Mouse (Mus musculus): ENCODE measurements around the gene Slc25a29. TPM values are rescaled to one million over a fixed set of nuclear protein-coding genes. Genes with fewer than 3 reads are reported as not detected.

Gene Slc25a29
- total and polyA plus RNA-seq, 3 experiments, result 1.1 to 2.0 (median 1.5) TPM

DNA sequence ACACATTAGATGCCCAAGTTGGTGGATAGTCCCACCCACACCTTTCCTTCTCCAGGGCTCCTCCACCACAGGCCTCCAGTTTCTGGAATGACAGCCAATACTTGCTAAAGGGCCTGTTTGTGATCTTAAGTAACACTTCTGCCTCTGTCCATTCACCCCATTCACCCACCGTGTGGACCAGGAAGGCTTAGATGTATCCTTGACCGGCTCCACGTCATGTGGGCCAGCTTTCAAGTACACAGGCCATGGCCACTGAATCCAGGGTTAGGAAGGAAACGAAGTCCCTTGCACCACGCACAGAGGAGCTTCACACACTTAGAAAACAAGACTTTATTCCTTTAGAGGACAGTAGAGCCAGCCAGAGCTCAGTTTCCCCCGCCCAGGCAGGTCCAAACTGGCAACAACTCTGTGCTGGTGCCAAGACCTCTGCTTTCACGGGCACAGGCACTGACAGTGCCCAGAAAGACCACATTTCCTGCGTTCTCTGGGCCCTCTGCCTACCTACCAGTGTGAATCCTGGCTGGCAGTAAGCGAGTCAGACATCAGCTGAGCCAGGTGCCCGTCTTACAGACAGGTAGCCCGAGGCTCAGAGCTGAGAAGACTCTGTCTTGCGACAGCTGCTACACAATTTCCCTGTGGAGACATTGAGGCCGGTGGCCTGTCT lies 10.0 kb downstream of the Slc25a29 start:
- no peaks in the 10 kb centered on the region for H3K27me3 ChIP-seq (replicated peaks)
- H3K9me3 ChIP-seq (replicated peaks; ENCODE audit: low read length), result peaks cover 3% of the 10 kb centered on the region
- dilution Hi-C loops (cut with MboI; ENCODE audit: extremely low pct_ligation_motif_present, extremely low pct_unique_long_range_greater_than_20kb, low sequenced_read_pairs), result no loop called here

DNA sequence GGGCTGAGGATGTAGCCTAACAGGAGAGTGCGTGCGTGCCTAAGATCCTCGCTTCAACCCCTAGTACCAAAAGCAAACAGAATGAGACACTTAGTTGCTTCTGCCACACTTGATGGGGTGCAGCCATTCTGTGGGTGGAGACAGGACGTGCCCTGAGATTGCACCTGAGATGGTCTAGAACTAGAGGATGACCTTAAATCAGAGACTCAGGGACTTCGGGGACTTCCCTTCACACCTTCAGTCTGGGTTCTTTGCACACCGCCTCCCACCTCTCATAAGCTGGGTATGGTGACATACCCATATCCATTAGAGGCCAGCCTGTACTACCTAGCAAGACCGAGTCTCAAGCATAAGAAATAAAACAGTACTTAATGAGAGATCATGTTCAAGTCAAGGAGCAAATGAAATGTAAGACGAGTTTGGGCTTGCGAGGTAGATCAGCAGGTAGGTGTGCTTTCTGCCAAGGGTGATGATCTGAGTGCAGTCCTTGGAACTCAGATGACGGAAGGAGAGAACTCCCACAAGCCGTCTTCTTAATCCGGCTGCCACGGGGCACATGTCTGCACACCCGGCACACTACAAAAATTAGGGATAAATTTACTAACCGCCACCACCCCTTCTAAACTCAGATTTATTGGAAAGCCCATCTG lies 11.3 kb downstream of the Slc25a29 start:
- no peak for DNase-seq (ENCODE audit: extremely low read depth)
- Histone ChIP-seq H3K27ac (ENCODE audit: insufficient read depth, low read depth) (no peak overlapping the region), H3K9me3 (replicated peaks; ENCODE audit: low read length) (peaks cover 3% of the 10 kb centered on the region), H3K79me2 (replicated peaks; ENCODE audit: control insufficient read depth, extremely low read depth, insufficient read depth, poor library complexity, severe bottlenecking) (no peaks in the 10 kb centered on the region), H3K4me2 (ENCODE audit: insufficient read depth, low read depth, poor library complexity, severe bottlenecking) (no peak overlapping the region), H3K4me3 (replicated peaks in 1 of 3; ENCODE audit: low read depth in 2 of 3, low read length in 2 of 3, poor library complexity in 1 of 3) (no peak overlapping the region), H3K36me3 (replicated peaks in 1 of 2; ENCODE audit: control insufficient read depth in 1 of 2, insufficient read depth in 1 of 2, low read length in 1 of 2) (peaks cover 16 to 80% of the 10 kb centered on the region in 2 experiments), H3K9ac (ENCODE audit: insufficient read depth, low read depth) (no peak overlapping the region), H3K4me1 (ENCODE audit: control insufficient read depth in 1 of 2, insufficient read depth in 2 of 2) (peaks cover 0 to 6% of the 10 kb centered on the region in 2 experiments; a peak in 1 of 4 replicates), H3K27me3 (replicated peaks) (no peaks in the 10 kb centered on the region)
- dilution Hi-C loops (cut with MboI; ENCODE audit: extremely low pct_ligation_motif_present, extremely low pct_unique_long_range_greater_than_20kb, low sequenced_read_pairs), result no loop called here
- TF ChIP-seq E2F4 (IDR thresholded peaks at IDR 0.05; ENCODE audit: insufficient replicate concordance, low read depth, low read length) (no peak), MEF2A (IDR thresholded peaks at IDR 0.05; ENCODE audit: borderline replicate concordance, low read depth, low read length) (no peak), POLR2AphosphoS2 (IDR thresholded peaks at IDR 0.05; ENCODE audit: low read depth, low read length) (no peak), RAD21 (IDR thresholded peaks at IDR 0.05; ENCODE audit: low read depth, low read length) (no peak), USF2 (conservative IDR thresholded peaks at IDR 0.05; ENCODE audit: low read depth, low read length) (no peak), PAX5 (IDR thresholded peaks at IDR 0.05; ENCODE audit: low read length) (no peak), MAZ (IDR thresholded peaks at IDR 0.05; ENCODE audit: low read depth, low read length) (no peak), RCOR1 (conservative IDR thresholded peaks at IDR 0.05; ENCODE audit: low read depth, low read length) (no peak), TBP (conservative IDR thresholded peaks at IDR 0.05; ENCODE audit: low read depth, low read length) (no peak), MAX (IDR thresholded peaks at IDR 0.05; ENCODE audit: low read length) (no peak), MYC (IDR thresholded peaks at IDR 0.05; ENCODE audit: low read depth, low read length) (no peak)
- in situ Hi-C loops (cut with MboI; ENCODE audit: low pct_ligation_motif_present, low pct_unique_long_range_greater_than_20kb, low sequenced_read_pairs), result no loop called here

More for the DNA sequence above, 10.0 kb downstream of the Slc25a29 start:
- Histone ChIP-seq H3K4me3 (replicated peaks in 1 of 3; ENCODE audit: low read depth in 2 of 3, low read length in 2 of 3, poor library complexity in 1 of 3) (no peak overlapping the region), H3K36me3 (replicated peaks in 1 of 2; ENCODE audit: control insufficient read depth in 1 of 2, insufficient read depth in 1 of 2, low read length in 1 of 2) (peaks cover 8 to 76% of the 10 kb centered on the region in 2 experiments), H3K79me2 (replicated peaks; ENCODE audit: control insufficient read depth, extremely low read depth, insufficient read depth, poor library complexity, severe bottlenecking) (no peaks in the 10 kb centered on the region), H3K4me1 (ENCODE audit: control insufficient read depth in 1 of 2, insufficient read depth in 2 of 2) (peaks cover 0 to 6% of the 10 kb centered on the region in 2 experiments; a peak in 1 of 4 replicates), H3K4me2 (ENCODE audit: insufficient read depth, low read depth, poor library complexity, severe bottlenecking) (no peak overlapping the region), H3K9ac (ENCODE audit: insufficient read depth, low read depth) (no peak overlapping the region), H3K27ac (ENCODE audit: insufficient read depth, low read depth) (no peak overlapping the region)
- in situ Hi-C loops (cut with MboI; ENCODE audit: low pct_ligation_motif_present, low pct_unique_long_range_greater_than_20kb, low sequenced_read_pairs), result no loop called here
- TF ChIP-seq KAT2A (IDR thresholded peaks at IDR 0.05; ENCODE audit: insufficient replicate concordance, low read length), result no peak
- TF ChIP-seq ZNF384 (IDR thresholded peaks at IDR 0.05; ENCODE audit: low read depth, low read length), result no peak
- TF ChIP-seq CHD1 (IDR thresholded peaks at IDR 0.05; ENCODE audit: low read depth, low read length), result no peak
- TF ChIP-seq JUN (IDR thresholded peaks at IDR 0.05; ENCODE audit: insufficient read depth, low read depth, low read length), result no peak
- TF ChIP-seq USF1 (IDR thresholded peaks at IDR 0.05; ENCODE audit: low read depth, low read length), result no peak
- no peak for TF ChIP-seq SIN3A (IDR thresholded peaks at IDR 0.05; ENCODE audit: low read length)
- no peak for TF ChIP-seq USF2 (conservative IDR thresholded peaks at IDR 0.05; ENCODE audit: low read depth, low read length)
- no peak for TF ChIP-seq POLR2A (IDR thresholded peaks at IDR 0.05; ENCODE audit: low read depth, low read length)
- no peak for TF ChIP-seq RAD21 (IDR thresholded peaks at IDR 0.05; ENCODE audit: low read depth, low read length)
- no peak for TF ChIP-seq NRF1 (IDR thresholded peaks at IDR 0.05; ENCODE audit: low read depth, low read length)
- no peak for TF ChIP-seq HCFC1 (IDR thresholded peaks at IDR 0.05; ENCODE audit: low read depth, low read length)
- no peak for DNase-seq (ENCODE audit: extremely low read depth)
